ENCODE assay signal across 10 mouse cellular contexts in genomic region chr4:136928928-136929327, GRCm38 (mm10). TPM values are rescaled to one million over a fixed set of nuclear protein-coding genes. Genes with fewer than 3 reads are reported as not detected.
DNase-seq lines count a peak whose midpoint lies in the region; ATAC-seq lines count a peak whose summit lies in the region.
"Had no signal": no experiment of that assay in that cellular context is flagged by ENCODE, and none has a peak within 500 bp of the region (broad histone marks: within the 10 kb centered on the region; RNA-seq: fewer than 3 reads in every experiment).

No protein-coding gene starts in this region.

- peaks cover 32% of the 10 kb centered on the region for H3K27me3 ChIP-seq in midbrain, embryonic 11.5 days (ENCODE audit: control insufficient read depth, insufficient read depth, low read length)
- H3K27me3 ChIP-seq in midbrain, embryonic 15.5 days (replicated peaks), result peaks cover 60% of the 10 kb centered on the region
- H3K27me3 ChIP-seq in forebrain, embryonic 13.5 days, result peaks cover 43% of the 10 kb centered on the region

- peaks cover 6% of the 10 kb centered on the region; the same call in 1 of the 2 replicates for H3K4me1 ChIP-seq in midbrain, embryonic 11.5 days (ENCODE audit: control insufficient read depth, insufficient read depth, low read length)
- peaks cover 9% of the 10 kb centered on the region for H3K4me1 ChIP-seq in midbrain, embryonic 15.5 days
- H3K4me1 ChIP-seq in forebrain, embryonic 13.5 days, result peaks cover 8% of the 10 kb centered on the region; the same call in 1 of the 2 replicates

- WGBS in midbrain, embryonic 11.5 days, result 9% methylated on average over 5 of the region's 5 CpGs
- WGBS in midbrain, embryonic 15.5 days, result 5% methylated on average over 5 of the region's 5 CpGs
- WGBS in forebrain, embryonic 13.5 days, result 2% methylated on average over 5 of the region's 5 CpGs

- no peak for DNase-seq in cerebellum, adult 11 months
- no peak for DNase-seq in midbrain, embryonic 11.5 days (ENCODE audit: low spot score, missing footprints)
- DNase-seq in cerebellum, postnatal 36 days, result peak; percentile 23 to 57
- DNase-seq in lung, postnatal 14 days, result peak; percentile 35
- DNase-seq in T-cell, adult 2 months (ENCODE audit: low spot score), result no peak

- no peak overlapping the region for H3K4me2 ChIP-seq in midbrain, embryonic 11.5 days
- no peak overlapping the region for H3K4me2 ChIP-seq in midbrain, embryonic 15.5 days
- no peak overlapping the region for H3K4me2 ChIP-seq in forebrain, embryonic 13.5 days

- ATAC-seq in cerebellum, adult (ENCODE audit: insufficient number of reproducible peaks, low FRiP score, low TSS enrichment), result 0 out of 2 replicates have a peak, but pooled peaks have one; percentile 61
- ATAC-seq in midbrain, embryonic 11.5 days (ENCODE audit: low FRiP score), result 0 out of 2 replicates have a peak, but pooled peaks have one; percentile 19
- no peak for ATAC-seq in midbrain, embryonic 15.5 days (replicated peaks)
- no peak for ATAC-seq in forebrain, embryonic 13.5 days
- ATAC-seq: Patski had no signal

- H3K9ac ChIP-seq in midbrain, embryonic 11.5 days (ENCODE audit: low read length), result no peak overlapping the region
- no peak overlapping the region for H3K9ac ChIP-seq in midbrain, embryonic 15.5 days
- no peak overlapping the region for H3K9ac ChIP-seq in forebrain, embryonic 13.5 days

- no peaks in the 10 kb centered on the region for H3K9me3 ChIP-seq in midbrain, embryonic 11.5 days (ENCODE audit: control insufficient read depth, low read length)
- no peaks in the 10 kb centered on the region for H3K9me3 ChIP-seq in midbrain, embryonic 15.5 days
- no peaks in the 10 kb centered on the region for H3K9me3 ChIP-seq in forebrain, embryonic 13.5 days (replicated peaks)

- H3K36me3 ChIP-seq in midbrain, embryonic 11.5 days (ENCODE audit: control insufficient read depth, insufficient read depth, low read length), result no peaks in the 10 kb centered on the region
- H3K36me3 ChIP-seq in midbrain, embryonic 15.5 days (replicated peaks), result 0 out of 2 replicates have a peak, but pooled peaks cover 2% of the 10 kb centered on the region
- H3K36me3 ChIP-seq in forebrain, embryonic 13.5 days (ENCODE audit: poor library complexity, severe bottlenecking), result no peaks in the 10 kb centered on the region

- no peak overlapping the region for H3K4me3 ChIP-seq in midbrain, embryonic 11.5 days (ENCODE audit: low read depth, low read length)
- H3K4me3 ChIP-seq in midbrain, embryonic 15.5 days, result no peak overlapping the region
- H3K4me3 ChIP-seq in forebrain, embryonic 13.5 days, result no peak overlapping the region

- H3K27ac ChIP-seq in midbrain, embryonic 11.5 days (ENCODE audit: low read depth, low read length), result no peak overlapping the region
- H3K27ac ChIP-seq in midbrain, embryonic 15.5 days, result no peak overlapping the region
- no peak overlapping the region for H3K27ac ChIP-seq in forebrain, embryonic 13.5 days

RNA-seq across cellular contexts. Expression of gene Epha8, which starts 27.7 kb away (rescaled TPM):
- polyA plus RNA-seq in midbrain, embryonic 11.5 days (2014; fragmentation: Nextera tagmentation; extraction: Ambion mirVana), result 4.1 and 5.0 TPM in 2 replicates
- polyA plus RNA-seq in midbrain, embryonic 15.5 days (2015; fragmentation: Nextera tagmentation; extraction: Ambion mirVana), result 20.5 and 23.1 TPM in 2 replicates
- 1.1 and 1.3 TPM in 2 replicates for polyA plus RNA-seq in forebrain, embryonic 13.5 days (2015; fragmentation: Nextera tagmentation; extraction: Ambion mirVana)
- polyA plus RNA-seq: heart, embryonic 16.5 days; Patski had no signal

RNA-seq across cellular contexts. Expression of gene C1qa, which starts 30.3 kb away (rescaled TPM):
- 14.3 and 15.3 TPM in 2 replicates for polyA plus RNA-seq in midbrain, embryonic 11.5 days (2014; fragmentation: Nextera tagmentation; extraction: Ambion mirVana)
- polyA plus RNA-seq in midbrain, embryonic 15.5 days (2015; fragmentation: Nextera tagmentation; extraction: Ambion mirVana), result 25.1 and 33.3 TPM in 2 replicates
- 10.6 and 12.0 TPM in 2 replicates for polyA plus RNA-seq in forebrain, embryonic 13.5 days (2015; fragmentation: Nextera tagmentation; extraction: Ambion mirVana)
- polyA plus RNA-seq: Patski had no signal

RNA-seq across cellular contexts. Expression of gene C1qc, which starts 36.1 kb away (rescaled TPM):
- polyA plus RNA-seq in midbrain, embryonic 11.5 days (2014; fragmentation: Nextera tagmentation; extraction: Ambion mirVana), result 17.7 and 18.9 TPM in 2 replicates
- polyA plus RNA-seq in midbrain, embryonic 15.5 days (2015; fragmentation: Nextera tagmentation; extraction: Ambion mirVana), result 21.7 and 28.4 TPM in 2 replicates
- polyA plus RNA-seq in forebrain, embryonic 13.5 days (2015; fragmentation: Nextera tagmentation; extraction: Ambion mirVana), result 8.0 and 8.3 TPM in 2 replicates
- polyA plus RNA-seq: Patski had no signal

RNA-seq across cellular contexts. Expression of gene C1qb, which starts 42.9 kb away (rescaled TPM):
- 31.5 and 34.7 TPM in 2 replicates for polyA plus RNA-seq in midbrain, embryonic 11.5 days (2014; fragmentation: Nextera tagmentation; extraction: Ambion mirVana)
- polyA plus RNA-seq in midbrain, embryonic 15.5 days (2015; fragmentation: Nextera tagmentation; extraction: Ambion mirVana), result 39.7 and 49.0 TPM in 2 replicates
- polyA plus RNA-seq in forebrain, embryonic 13.5 days (2015; fragmentation: Nextera tagmentation; extraction: Ambion mirVana), result 19.1 and 20.4 TPM in 2 replicates
- polyA plus RNA-seq: Patski had no signal

Comparison
In these comparisons a context has a peak if more than half of its experiments do, and no peak if none do; other contexts are left out.
1. ATAC-seq: peak in cerebellum, adult (single experiment) and midbrain, embryonic 11.5 days (single experiment); none in midbrain, embryonic 15.5 days (single experiment) and forebrain, embryonic 13.5 days (single experiment).
2. DNase-seq: peak in cerebellum, postnatal 36 days (2 of 2) and lung, postnatal 14 days (single experiment); none in cerebellum, adult 11 months (single experiment), midbrain, embryonic 11.5 days (single experiment) and T-cell, adult 2 months (single experiment).